Mouse (Mus musculus) T-cell, adult 2 months (primary cell): Measurements from ENCODE around the gene Rundc3a.
"Not testable (repeated sequence)": the region's sequence is repeated elsewhere in the genome, so short reads cannot be mapped to it uniquely, and the experiment has no call there.

Experiments used
- DNase-seq: peaks from one replicate; pipeline ENCODE4 v3.0.0; 2022; ENCODE audit warnings: low spot score

Rundc3a gene

GRCm38 (mm10) chr11:102367504-102368280 is 25.5 kb upstream of the Rundc3a start:
- no peak for DNase-seq

DNA sequence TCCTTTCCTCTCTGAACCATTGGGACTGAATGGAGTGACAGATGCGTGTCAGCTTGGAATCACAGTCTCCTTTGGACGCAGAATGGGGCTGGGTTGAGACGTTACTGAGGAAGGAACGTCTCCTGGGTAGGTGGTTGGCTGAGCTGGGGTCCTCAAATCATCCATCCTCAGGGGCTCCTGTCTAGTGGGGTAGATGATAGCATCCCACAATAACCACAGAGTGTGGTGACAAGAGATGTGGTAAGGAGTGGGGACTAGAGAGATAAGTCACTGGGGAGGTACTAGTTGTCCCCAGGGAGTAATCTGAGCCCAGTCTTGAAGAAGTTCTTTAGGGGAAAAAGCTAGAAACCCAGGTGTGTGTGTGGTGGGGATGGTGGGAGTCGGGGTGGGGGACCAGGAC is 24.9 kb upstream of the Rundc3a start:
- DNase-seq = no peak

DNA sequence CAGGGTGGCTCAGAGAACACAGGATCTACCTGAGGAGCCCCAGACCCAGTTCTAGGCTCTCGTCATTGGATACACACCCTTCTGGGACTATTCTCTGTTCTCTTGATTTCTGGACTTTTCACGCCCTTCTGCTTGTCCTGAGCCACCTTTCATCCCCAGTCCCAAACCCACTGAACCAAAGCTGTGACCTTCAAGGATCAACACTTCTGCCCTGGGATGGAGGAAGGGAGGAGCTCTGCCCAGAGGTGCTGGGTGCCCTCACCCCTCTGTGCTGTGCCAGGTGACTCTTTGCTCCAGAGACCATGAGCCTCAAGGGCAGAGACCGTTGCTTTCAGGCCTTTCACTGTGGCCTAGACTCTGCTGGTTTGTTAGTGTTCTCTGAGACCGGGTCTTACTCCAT is 23.9 kb upstream of the Rundc3a start:
- DNase-seq = no peak

DNA sequence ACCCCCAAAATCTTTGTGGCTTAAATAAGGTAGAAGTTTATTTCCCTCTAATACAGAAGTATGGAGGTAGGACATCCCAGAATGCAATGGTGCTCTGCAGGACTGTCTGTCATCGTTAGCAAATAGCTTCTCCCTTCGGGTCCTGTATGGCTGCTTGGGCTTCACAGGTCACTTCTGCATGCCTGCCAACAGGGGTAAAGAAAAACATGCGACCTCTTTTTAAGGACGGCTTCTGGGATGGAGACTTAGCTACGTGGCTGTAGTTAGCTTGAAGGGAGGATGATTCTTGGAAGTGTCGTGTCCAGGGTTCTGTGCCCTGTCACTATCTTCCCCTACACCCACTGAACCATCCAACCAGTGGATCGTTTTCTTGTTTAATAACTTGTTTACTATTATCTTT is 22.9 kb upstream of the Rundc3a start:
- DNase-seq = no peak

DNA sequence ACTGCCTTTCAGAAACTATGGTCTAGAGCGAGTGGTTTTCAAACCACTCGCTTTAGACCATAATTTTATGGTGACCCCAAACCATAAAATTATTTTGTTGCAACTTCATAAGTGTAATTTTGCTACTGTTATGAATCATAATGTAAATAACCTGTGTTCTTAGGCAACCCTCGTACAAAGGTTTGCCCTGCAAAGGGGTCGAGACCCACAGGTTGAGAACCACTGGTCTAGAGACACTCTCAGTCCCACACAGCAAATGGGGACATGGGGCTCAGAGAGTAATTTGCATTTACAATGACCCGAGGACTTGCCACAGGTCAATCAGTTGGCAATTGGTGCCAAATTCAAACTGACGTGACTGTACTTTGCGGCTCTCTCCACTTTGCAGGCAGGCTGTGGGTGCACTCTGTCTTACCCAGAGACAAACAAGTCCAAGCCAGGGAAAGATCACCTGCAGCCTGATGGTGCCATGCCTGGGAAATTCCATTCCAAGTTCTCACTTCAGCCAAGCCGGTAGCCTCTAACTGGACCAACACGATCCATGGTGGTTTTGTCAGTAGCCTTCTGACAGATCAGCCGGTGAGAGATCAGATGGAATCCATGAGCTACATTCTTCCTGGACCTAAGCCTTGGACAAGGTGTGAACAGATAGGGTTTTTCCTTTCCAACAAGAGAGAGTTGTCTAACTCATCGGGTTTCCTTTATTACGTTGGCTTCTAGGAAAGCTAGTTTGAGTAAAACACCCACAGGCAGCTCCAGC is 21.1 kb upstream of the Rundc3a start:
- no peak for DNase-seq

GRCm38 (mm10) chr11:102372936-102373335 is 20.3 kb upstream of the Rundc3a start:
- DNase-seq = no peak

GRCm38 (mm10) chr11:102373646-102374045 is 19.6 kb upstream of the Rundc3a start:
- no peak for DNase-seq

DNA sequence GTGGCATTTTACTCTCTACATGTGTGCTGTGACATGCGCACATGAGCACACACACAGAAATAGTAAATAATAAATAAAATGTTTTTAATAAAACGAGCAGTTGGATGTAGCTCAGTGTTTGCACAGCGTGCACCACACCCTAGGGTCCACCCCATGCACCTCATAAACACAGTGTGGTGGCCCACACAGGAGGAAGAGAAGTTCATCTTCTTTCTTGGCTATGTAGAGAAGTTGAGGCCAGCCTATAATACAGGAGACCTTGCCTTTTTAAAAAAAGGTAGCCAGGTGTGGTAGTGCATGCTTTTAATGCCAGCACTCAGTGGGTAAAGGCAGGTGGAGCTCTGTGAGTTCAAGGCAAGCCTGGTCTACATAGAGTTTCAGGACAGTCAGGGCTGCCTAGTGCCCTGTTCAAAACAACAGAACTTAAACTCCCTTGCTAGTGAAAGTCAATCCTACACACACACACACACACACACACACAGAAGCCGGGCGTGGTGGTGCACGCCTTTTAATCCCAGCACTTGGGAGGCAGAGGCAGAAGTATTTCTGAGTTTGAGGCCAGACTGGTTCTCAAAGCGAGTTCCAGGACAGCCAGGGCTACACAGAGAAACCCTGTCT is 19.0 kb upstream of the Rundc3a start:
- DNase-seq = no peak

DNA sequence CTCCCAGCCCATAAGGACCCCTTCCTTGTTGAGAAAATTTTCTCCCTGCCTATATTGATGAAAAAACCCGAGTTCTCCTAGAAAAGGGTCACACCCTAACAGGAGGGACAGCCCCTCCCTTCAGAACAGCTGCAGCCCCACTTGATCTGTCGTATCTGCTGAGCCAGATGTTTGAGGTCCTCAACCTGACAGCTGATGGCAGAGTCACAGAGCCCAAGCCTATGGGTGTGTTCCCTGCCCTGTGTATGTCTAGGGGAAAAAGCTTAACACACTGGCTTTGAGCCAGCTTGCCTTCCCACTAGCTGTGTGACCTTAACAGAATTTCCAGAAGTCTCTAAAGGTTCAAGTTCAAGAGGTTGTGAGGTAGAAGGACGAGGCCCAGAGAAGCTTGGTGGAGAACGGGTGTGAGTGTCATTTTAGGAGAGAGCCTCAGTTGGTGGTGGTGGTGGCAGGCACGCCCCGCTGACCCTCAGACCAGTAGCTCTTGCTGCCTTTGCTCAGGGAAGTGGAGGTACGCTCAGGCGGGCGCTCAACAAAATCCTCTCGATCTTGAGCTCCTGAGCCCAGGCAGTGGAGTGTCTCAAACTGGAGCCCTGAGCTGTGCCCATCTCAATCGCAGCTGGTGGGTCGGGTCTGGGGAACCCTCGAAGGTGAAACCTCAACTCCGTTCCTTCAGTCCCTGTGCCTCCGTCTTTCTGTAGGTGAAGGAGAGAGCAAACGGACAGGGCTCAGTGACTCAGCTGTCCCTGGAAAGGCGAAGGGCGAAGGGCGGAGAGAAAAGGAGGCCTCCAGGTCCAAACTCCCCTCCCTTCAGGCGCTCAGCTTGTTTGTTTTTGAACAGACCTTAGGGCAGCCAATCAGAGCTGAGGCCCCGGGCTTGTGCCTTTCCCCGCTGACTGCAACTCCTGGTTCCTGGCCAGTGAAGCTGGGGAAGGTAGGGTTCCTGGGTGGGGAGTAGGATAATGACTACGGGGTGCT is 17.7 kb upstream of the Rundc3a start:
- DNase-seq = no peak

- no peak for DNase-seq
Measured at GRCm38 (mm10) chr11:102376196-102376835, 16.9 kb upstream of the Rundc3a start.

GRCm38 (mm10) chr11:102377186-102377585 is 16.0 kb upstream of the Rundc3a start:
- no peak for DNase-seq

DNA sequence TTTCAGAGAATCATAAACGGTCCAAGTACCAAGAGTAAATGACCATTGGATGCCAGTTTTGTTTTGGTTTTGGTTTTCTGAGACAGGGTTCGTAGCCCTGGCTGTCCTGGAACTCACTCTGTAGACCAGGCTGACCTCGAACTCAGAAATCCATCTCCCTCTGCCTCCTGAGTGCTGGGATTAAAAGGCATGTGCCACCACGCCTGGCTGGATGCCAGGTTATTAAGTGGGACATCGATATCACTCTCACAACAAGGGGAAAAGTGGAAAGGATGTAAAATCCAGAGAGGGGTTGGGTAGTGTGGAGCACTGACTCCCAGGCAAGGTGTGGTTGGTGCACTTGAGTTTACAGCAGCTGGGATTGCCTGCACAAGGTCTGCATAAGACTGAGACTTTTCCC is 13.1 kb upstream of the Rundc3a start:
- no peak for DNase-seq

DNA sequence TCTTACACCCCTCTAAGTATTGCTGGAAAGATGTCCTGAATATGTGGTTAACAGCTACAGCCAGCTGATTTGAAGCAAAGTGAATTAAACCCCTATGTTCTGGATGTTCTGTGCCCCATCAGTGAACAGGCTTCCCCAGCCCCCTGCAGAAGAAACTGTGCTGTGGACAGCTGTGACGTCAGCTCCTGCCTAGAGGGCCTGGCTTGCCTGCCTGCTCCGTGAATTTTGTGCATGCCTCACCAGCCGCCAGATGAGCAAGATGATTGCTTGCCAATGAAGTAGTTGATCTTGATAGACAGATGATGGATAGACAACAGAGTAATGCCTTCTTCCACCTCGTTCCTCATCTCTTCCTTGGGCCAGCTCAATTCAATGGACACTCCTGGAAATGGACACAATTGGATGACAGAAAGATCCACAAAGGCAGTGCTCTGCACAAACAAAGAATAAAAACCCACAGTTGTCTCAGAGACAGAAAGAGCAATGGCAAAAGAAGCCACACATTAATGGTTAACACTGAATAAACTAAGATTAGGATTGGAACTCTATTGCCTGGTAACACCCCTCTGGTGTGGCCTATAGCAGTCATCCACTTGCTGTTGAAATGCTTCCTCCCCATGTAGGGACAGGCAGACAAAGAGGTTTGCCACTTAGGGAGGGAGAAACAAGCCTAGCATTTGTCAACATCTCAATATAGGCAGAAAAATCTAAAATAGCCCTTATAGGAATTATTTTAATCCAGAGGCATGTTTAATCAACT is 11.7 kb upstream of the Rundc3a start:
- no peak for DNase-seq

GRCm38 (mm10) chr11:102382794-102383193 is 10.4 kb upstream of the Rundc3a start:
- no peak for DNase-seq

DNA sequence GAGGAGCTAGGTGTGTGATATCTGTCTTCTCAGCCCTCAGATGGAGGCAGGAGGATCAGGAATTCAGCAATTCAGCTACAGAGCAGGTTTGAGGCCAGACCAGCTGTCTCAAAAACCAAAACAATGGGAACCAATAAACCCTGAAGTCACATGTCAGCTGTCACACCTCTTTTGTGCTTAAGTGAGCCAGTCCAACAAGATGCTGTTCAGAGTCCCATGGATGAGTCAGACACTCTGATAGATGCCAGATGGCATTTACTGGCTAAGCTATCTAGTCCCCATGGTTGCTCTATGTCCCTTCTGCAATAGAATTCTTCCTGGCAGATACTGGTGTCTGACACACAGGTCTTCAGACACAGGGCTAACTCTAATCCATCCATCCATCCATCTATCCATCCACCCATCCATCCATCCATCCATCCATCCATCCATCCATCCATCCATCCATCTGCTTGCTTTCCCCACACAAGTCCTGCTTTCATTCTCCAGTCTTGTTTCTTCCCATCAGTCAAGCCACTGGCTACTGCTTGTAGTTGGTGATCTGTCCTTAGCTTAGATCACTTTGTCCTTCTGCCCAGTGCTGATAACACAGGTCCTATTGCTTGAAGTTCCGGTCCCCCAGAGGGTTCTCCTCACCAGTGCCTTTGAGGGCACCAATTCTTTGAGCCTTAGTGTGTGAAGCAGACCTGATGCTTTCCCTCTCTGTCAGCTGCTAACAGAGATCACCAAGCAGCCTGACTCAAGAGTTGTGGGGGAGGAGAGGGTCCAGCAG is 9.7 kb upstream of the Rundc3a start:
- DNase-seq = no peak

GRCm38 (mm10) chr11:102384418-102384817 is 8.8 kb upstream of the Rundc3a start:
- DNase-seq = no peak

- DNase-seq = no peak
Measured at GRCm38 (mm10) chr11:102385075-102385474, 8.1 kb upstream of the Rundc3a start.

DNA sequence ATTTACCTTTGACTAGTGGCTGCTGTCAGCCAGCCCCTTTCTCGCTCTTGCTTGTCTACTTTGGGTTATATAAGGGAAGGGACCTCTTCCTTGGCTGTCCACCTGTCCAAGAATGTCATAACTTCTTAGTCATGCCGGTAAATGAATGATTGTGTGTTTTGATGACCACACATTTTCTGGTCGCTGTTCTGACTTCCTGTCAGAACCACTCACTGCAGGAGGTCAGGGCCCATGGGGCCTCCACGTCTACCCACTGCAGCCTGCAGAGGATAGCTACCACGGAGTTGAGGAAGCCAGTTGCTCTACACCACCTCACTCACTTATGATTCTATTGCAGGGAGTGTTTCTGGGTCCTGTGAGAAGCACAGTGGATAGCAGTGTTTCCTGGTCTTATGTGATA is 7.1 kb upstream of the Rundc3a start:
- no peak for DNase-seq

DNA sequence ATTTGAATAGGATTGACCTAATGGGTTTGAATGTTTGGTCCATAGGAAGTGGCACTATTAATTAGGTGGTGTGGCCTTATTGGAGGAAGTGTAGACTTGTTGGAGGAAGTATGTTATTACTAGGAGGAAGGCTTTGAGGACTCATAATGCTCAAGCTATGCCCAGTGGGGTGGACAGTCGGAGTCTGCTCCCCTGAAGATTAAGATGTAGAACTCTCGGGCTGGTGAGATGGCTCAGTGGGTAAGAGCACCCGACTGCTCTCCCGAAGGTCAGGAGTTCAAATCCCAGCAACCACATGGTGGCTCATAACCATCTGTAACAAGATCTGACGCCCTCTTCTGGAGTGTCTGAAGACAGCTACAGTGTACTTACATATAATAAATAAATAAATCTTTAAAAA is 3.8 kb upstream of the Rundc3a start:
- DNase-seq = not testable (repeated sequence)
